Mouse (Mus musculus) MEL (cell line): Measurements from ENCODE around the gene Rsrc1. TPM values are rescaled to one million over a fixed set of nuclear protein-coding genes. Genes with fewer than 3 reads are reported as not detected.

Experiments
- DNase-seq: peaks from one replicate; pipeline ENCODE4 v3.0.0; 2011; ENCODE audit warnings: low read depth, low spot score
- H3K27ac ChIP-seq: 2 replicates; pipeline ENCODE4 v1.5.1; 2012; ENCODE audit warnings: low read depth, mild to moderate bottlenecking, control low read depth, low read length, moderate library complexity; ENCODE audit not compliant: control insufficient read depth
- H3K27me3 ChIP-seq, 2 experiments: fragments of 150-350 bp in 1 of 2; sonication (generic) in 1 of 2; 2 replicates each; pipeline ENCODE4 v1.6.1; 2012; ENCODE audit warnings: low read length in 2 of 2, mild to moderate bottlenecking in 2 of 2, improper control_type of control experiment in 1 of 2, moderate library complexity in 1 of 2; ENCODE audit not compliant: insufficient read depth in 2 of 2, control insufficient read depth in 1 of 2
- H3K36me3 ChIP-seq, 2 experiments: 2 replicates each; pipeline ENCODE4 v1.6.1; 2012 to 2014; ENCODE audit warnings: low read length in 2 of 2, improper control_type of control experiment in 1 of 2, inconsistent platforms in 1 of 2, mild to moderate bottlenecking in 1 of 2; ENCODE audit not compliant: insufficient read depth in 2 of 2, control insufficient read depth in 1 of 2
- H3K4me1 ChIP-seq, 2 experiments: fragments of 150-350 bp in 1 of 2; sonication (generic) in 1 of 2; 2 replicates each; pipeline ENCODE4 v1.6.1; 2012; ENCODE audit warnings: low read length in 2 of 2, improper control_type of control experiment in 1 of 2, mild to moderate bottlenecking in 1 of 2; ENCODE audit not compliant: insufficient read depth in 2 of 2, control insufficient read depth in 1 of 2
- H3K4me3 ChIP-seq, 2 experiments: fragments of 150-350 bp in 1 of 2; sonication (generic) in 1 of 2; 2 replicates each; pipeline ENCODE4 v1.5.1; 2012; ENCODE audit warnings: low read depth in 2 of 2, low read length in 2 of 2, mild to moderate bottlenecking in 2 of 2, moderate library complexity in 2 of 2, control low read depth in 1 of 2, improper control_type of control experiment in 1 of 2; ENCODE audit not compliant: control insufficient read depth in 1 of 2, insufficient read depth in 1 of 2
- H3K79me2 ChIP-seq: 2 replicates; pipeline ENCODE4 v1.6.1; 2012; ENCODE audit warnings: mild to moderate bottlenecking, low read length, moderate library complexity; ENCODE audit not compliant: control insufficient read depth, poor library complexity, insufficient read depth
- H3K9ac ChIP-seq: 2 replicates; pipeline ENCODE4 v1.6.1; 2012; ENCODE audit warnings: low read depth, mild to moderate bottlenecking, control low read depth, low read length, moderate library complexity; ENCODE audit not compliant: control insufficient read depth, poor library complexity, severe bottlenecking
- H3K9me3 ChIP-seq: fragments of 150-350 bp; sonication (generic); replicated peaks from 2 replicates; pipeline ENCODE4 v1.6.1; 2012; ENCODE audit warnings: mild to moderate bottlenecking, low read length, improper control_type of control experiment, moderate library complexity; ENCODE audit not compliant: insufficient read depth
- CHD1 ChIP-seq: IDR thresholded peaks from 2 replicates; pipeline ENCODE4 v1.6.1; 2012; ENCODE audit warnings: low read depth, mild to moderate bottlenecking, inconsistent platforms, low read length, improper control_type of control experiment
- CHD2 ChIP-seq: IDR thresholded peaks from 2 replicates; pipeline ENCODE4 v1.6.1; 2011; ENCODE audit warnings: low read length, improper control_type of control experiment
- CTCF ChIP-seq, 3 experiments: IDR thresholded peaks in 2 of 3; conservative IDR thresholded peaks in 1 of 3; 2 replicates each; pipeline ENCODE4 v1.5.1; 2011 to 2012; ENCODE audit warnings: low read length in 3 of 3, low read depth in 2 of 3, mild to moderate bottlenecking in 2 of 3, improper control_type of control experiment in 1 of 3, inconsistent platforms in 1 of 3, mixed read lengths in 1 of 3, moderate library complexity in 1 of 3; ENCODE audit not compliant: control insufficient read depth in 1 of 3, insufficient read depth in 1 of 3, poor library complexity in 1 of 3, severe bottlenecking in 1 of 3
- E2F4 ChIP-seq: IDR thresholded peaks from 2 replicates; pipeline ENCODE4 v1.6.1; 2011; ENCODE audit warnings: low read depth, low read length, improper control_type of control experiment, borderline replicate concordance
- ELF1 ChIP-seq: IDR thresholded peaks from 2 replicates; pipeline ENCODE4 v1.6.1; 2014; ENCODE audit warnings: low read depth, mild to moderate bottlenecking, inconsistent platforms, low read length, improper control_type of control experiment, moderate library complexity
- EP300 ChIP-seq, 2 experiments: IDR thresholded peaks; 2 replicates each; pipeline ENCODE4 v1.6.1; 2011; ENCODE audit warnings: improper control_type of control experiment in 2 of 2, low read length in 2 of 2, low read depth in 1 of 2, mild to moderate bottlenecking in 1 of 2
- ETS1 ChIP-seq: IDR thresholded peaks from 2 replicates; pipeline ENCODE4 v1.6.1; 2012; ENCODE audit warnings: low read depth, mild to moderate bottlenecking, inconsistent platforms, low read length, improper control_type of control experiment, moderate library complexity
- JUND ChIP-seq: IDR thresholded peaks from 2 replicates; pipeline ENCODE4 v1.6.1; 2011; ENCODE audit warnings: low read depth, mild to moderate bottlenecking, improper control_type of control experiment, low read length
- KAT2A ChIP-seq: conservative IDR thresholded peaks from 2 replicates; pipeline ENCODE4 v1.6.1; 2012; ENCODE audit warnings: low read depth, low read length, improper control_type of control experiment, inconsistent platforms
- MAFK ChIP-seq: IDR thresholded peaks from 2 replicates; pipeline ENCODE4 v1.6.1; 2011; ENCODE audit warnings: low read depth, mild to moderate bottlenecking, low read length, improper control_type of control experiment, borderline replicate concordance
- MYC ChIP-seq: IDR thresholded peaks from 2 replicates; pipeline ENCODE4 v1.6.1; 2011; ENCODE audit warnings: low read depth, mild to moderate bottlenecking, low read length, improper control_type of control experiment, moderate library complexity
- NRF1 ChIP-seq: IDR thresholded peaks from 2 replicates; pipeline ENCODE4 v1.6.1; 2014; ENCODE audit warnings: low read depth, mild to moderate bottlenecking, inconsistent platforms, low read length, improper control_type of control experiment, moderate library complexity; ENCODE audit not compliant: poor library complexity, insufficient read depth, severe bottlenecking
- POLR2AphosphoS2 ChIP-seq: IDR thresholded peaks from 2 replicates; pipeline ENCODE4 v1.6.1; 2011; ENCODE audit warnings: low read length, improper control_type of control experiment
- RCOR1 ChIP-seq: IDR thresholded peaks from 2 replicates; pipeline ENCODE4 v1.6.1; 2012; ENCODE audit warnings: low read depth, mild to moderate bottlenecking, inconsistent platforms, low read length, improper control_type of control experiment
- SIN3A ChIP-seq: IDR thresholded peaks from 2 replicates; pipeline ENCODE4 v1.6.1; 2012; ENCODE audit warnings: low read length, improper control_type of control experiment, inconsistent platforms
- TCF12 ChIP-seq: IDR thresholded peaks from 2 replicates; pipeline ENCODE4 v1.6.1; 2014; ENCODE audit warnings: low read depth, mild to moderate bottlenecking, inconsistent platforms, low read length, improper control_type of control experiment, moderate library complexity
- ZC3H11A ChIP-seq: IDR thresholded peaks from 2 replicates; pipeline ENCODE4 v1.6.1; 2012; ENCODE audit warnings: low read depth, mild to moderate bottlenecking, inconsistent platforms, low read length, improper control_type of control experiment
- ZKSCAN1 ChIP-seq: IDR thresholded peaks from 2 replicates; pipeline ENCODE4 v1.6.1; 2012; ENCODE audit warnings: low read depth, mild to moderate bottlenecking, inconsistent platforms, low read length, improper control_type of control experiment, moderate library complexity
- ZMIZ1 ChIP-seq: IDR thresholded peaks from 2 replicates; pipeline ENCODE4 v1.6.1; 2012; ENCODE audit warnings: low read depth, mild to moderate bottlenecking, inconsistent platforms, low read length, improper control_type of control experiment, moderate library complexity
- polyA plus RNA-seq, 2 experiments: library from polyadenylated mRNA; stranded (reverse) in 1 of 2; unstranded in 1 of 2; fragments of >175 nt in 1 of 2; fragments of >200 nt in 1 of 2; gene quantifications; 2 replicates each; pipeline versions ENCODE4 v1.2.1 to v1.2.4; 2012; ENCODE audit warnings: low replicate concordance in 2 of 2, low read depth in 1 of 2; ENCODE audit not compliant: insufficient read length in 2 of 2, insufficient read depth in 1 of 2, missing spikeins in 1 of 2
- total RNA-seq: library from RNA; depleted of rRNA; stranded (reverse); fragments of 300-350 nt; gene quantifications from 2 replicates; pipeline ENCODE4 v1.2.3, GENCODE M21; 2012

The Rsrc1 gene
- total and polyA plus RNA-seq, 3 experiments, result 22.8 to 100 (median 42.7) TPM

DNA sequence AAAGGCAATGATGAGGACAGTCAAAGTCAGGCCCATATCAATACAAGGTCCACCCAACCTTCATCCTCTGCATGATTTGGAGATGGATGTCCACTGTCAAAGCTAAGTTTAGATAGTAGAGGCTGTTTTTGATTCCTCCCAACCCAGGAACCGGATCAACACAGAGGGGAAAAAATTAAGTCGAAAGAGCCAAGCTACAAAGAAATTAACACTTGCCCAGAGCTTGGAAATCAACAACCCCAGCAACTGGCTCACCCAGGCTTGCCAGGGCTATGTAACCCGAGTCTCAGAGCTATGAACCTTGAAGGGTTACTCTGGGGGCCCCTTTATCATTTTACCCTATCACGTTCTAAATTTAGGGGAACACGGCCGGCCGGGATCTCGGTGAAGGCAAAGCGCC lies 1.7 kb upstream of the Rsrc1 start:
- H3K27me3 ChIP-seq, result no peaks in the 10 kb centered on the region
- DNase-seq, result no peak
- peaks cover 0 to 5% of the 10 kb centered on the region in 2 experiments; a peak in 2 of 4 replicates for H3K36me3 ChIP-seq
- H3K9me3 ChIP-seq, result no peaks in the 10 kb centered on the region
- H3K9ac ChIP-seq, result no peak overlapping the region
- peak overlapping the region in 1 of 2 experiments; percentile 76; a peak in 2 of 4 replicates for H3K4me3 ChIP-seq
- peaks cover 3 to 5% of the 10 kb centered on the region in 2 experiments; a peak in 2 of 4 replicates for H3K4me1 ChIP-seq
- H3K79me2 ChIP-seq, result peaks cover 5% of the 10 kb centered on the region; the same call in 1 of the 2 replicates
- TF ChIP-seq RCOR1, result no peak
- TF ChIP-seq ELF1, result no peak
- TF ChIP-seq ZC3H11A, result no peak
- no peak for TF ChIP-seq MAFK
- no peak for TF ChIP-seq SIN3A
- TF ChIP-seq KAT2A, result no peak
- no peak for TF ChIP-seq CHD2
- TF ChIP-seq CHD1, result no peak
- TF ChIP-seq ETS1, result no peak
- no peak for TF ChIP-seq MYC
- no peak for TF ChIP-seq EP300 (IDR thresholded peaks at IDR 0.05; ENCODE audit: low read depth in 1 of 2, low read length in 2 of 2)
- TF ChIP-seq ZKSCAN1, result no peak
- no peak for TF ChIP-seq NRF1
- TF ChIP-seq ZMIZ1, result no peak
- TF ChIP-seq CTCF (IDR thresholded peaks at IDR 0.05 in 2 of 3, conservative IDR thresholded peaks at IDR 0.05 in 1 of 3; ENCODE audit: control insufficient read depth in 1 of 3, insufficient read depth in 1 of 3, low read depth in 2 of 3, low read length in 3 of 3, poor library complexity in 1 of 3, severe bottlenecking in 1 of 3), result no peak
- TF ChIP-seq TCF12, result no peak
- TF ChIP-seq E2F4, result no peak
- TF ChIP-seq POLR2AphosphoS2, result no peak
- H3K27ac ChIP-seq, result no peak overlapping the region

DNA sequence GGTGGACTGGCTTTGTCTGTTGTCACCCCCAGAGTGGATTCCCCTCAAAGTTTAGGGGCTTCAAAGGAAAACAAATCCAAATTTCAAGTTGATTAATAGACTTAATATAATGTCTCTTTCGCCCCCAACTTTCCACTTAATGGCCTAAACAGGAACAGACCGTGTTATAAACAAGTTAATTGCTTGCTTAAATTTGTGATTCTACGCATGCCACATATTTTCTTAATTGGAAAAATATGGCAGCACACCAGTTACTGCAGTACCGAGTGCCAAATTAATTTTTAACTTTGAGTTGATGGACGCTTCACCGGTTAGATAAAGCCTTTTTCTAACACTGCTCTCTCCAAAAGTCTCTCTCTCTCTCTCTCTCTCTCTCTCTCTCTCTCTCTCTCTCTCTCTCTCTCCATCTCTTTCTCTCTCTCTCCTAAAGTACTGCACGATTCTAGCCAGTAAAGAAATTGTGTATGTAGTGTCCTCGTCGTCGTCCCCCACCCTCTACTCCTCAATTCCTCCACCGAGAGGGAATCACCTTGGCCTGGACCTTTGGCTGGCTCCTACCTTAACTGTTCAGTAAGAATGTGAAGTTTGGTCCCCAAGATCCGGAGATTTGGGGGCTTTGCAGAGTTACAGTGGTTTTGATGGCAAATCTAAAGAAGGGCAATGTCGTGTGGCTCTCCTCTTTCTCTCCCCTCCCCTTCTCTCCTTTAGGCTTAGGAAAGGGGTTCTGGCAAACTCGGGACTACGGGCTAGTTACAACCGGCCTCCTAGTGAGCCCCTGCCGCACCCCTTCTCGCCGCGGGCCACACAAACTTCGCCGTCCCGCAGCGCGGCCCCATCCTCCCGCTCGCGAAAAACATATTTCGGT lies 847 bp upstream of the Rsrc1 start:
- TF ChIP-seq ZMIZ1, result no peak
- TF ChIP-seq JUND, result peak; percentile 95
- 0 out of 2 replicates have a peak, but pooled peaks have one; percentile 6 for TF ChIP-seq RCOR1
- TF ChIP-seq ETS1, result peak; percentile 31; the same call in 1 of the 2 replicates
- Histone ChIP-seq H3K27ac (no peak overlapping the region), H3K79me2 (peaks cover 5% of the 10 kb centered on the region; the same call in 1 of the 2 replicates), H3K4me1 (peaks cover 3 to 5% of the 10 kb centered on the region in 2 experiments; a peak in 2 of 4 replicates), H3K9me3 (no peaks in the 10 kb centered on the region), H3K36me3 (peaks cover 0 to 5% of the 10 kb centered on the region in 2 experiments; a peak in 2 of 4 replicates), H3K9ac (peak overlapping the region; percentile 87), H3K4me3 (peak overlapping the region; percentile 76 to 89), H3K27me3 (no peaks in the 10 kb centered on the region)
- peak; percentile 51 for DNase-seq
